Mouse (Mus musculus): ENCODE data around the gene Arfip1.

The Arfip1 gene

GRCm38 (mm10) chr3:84488716-84489115, 93.7 kb downstream of the Arfip1 start:
- peak; percentile 61 for DNase-seq (ENCODE audit: inconsistent ontology term)

- DNase-seq (ENCODE audit: inconsistent ontology term): no peak
These were observed 97.5 kb downstream of the Arfip1 start for GRCm38 (mm10) chr3:84484891-84485290.

GRCm38 (mm10) chr3:84484333-84484732, 98.1 kb downstream of the Arfip1 start:
- DNase-seq (ENCODE audit: inconsistent ontology term): no peak

- DNase-seq (ENCODE audit: inconsistent ontology term): no peak
These were observed 100.3 kb downstream of the Arfip1 start for GRCm38 (mm10) chr3:84482121-84482520.

- DNase-seq (ENCODE audit: inconsistent ontology term): peak; percentile 59
These were observed 101.3 kb downstream of the Arfip1 start for GRCm38 (mm10) chr3:84481104-84481503.

- peak; percentile 72 for DNase-seq (ENCODE audit: inconsistent ontology term)
These were observed 102.2 kb downstream of the Arfip1 start, which contains the start of gene Fhdc1 for GRCm38 (mm10) chr3:84480006-84480897. Fhdc1 (minus strand) TSS chr3:84480429.

- peak; percentile 79 for DNase-seq (ENCODE audit: inconsistent ontology term)
These were observed 103.0 kb downstream of the Arfip1 start for GRCm38 (mm10) chr3:84479293-84480005.

- no peak for DNase-seq (ENCODE audit: inconsistent ontology term)
These were observed 103.5 kb downstream of the Arfip1 start for GRCm38 (mm10) chr3:84478896-84479292.

- DNase-seq (ENCODE audit: inconsistent ontology term): no peak
These were observed 104.2 kb downstream of the Arfip1 start for GRCm38 (mm10) chr3:84478195-84478594.

GRCm38 (mm10) chr3:84477498-84477897, 104.9 kb downstream of the Arfip1 start:
- DNase-seq (ENCODE audit: inconsistent ontology term): no peak

GRCm38 (mm10) chr3:84474981-84475775, 107.2 kb downstream of the Arfip1 start:
- DNase-seq (ENCODE audit: inconsistent ontology term): no peak

- DNase-seq (ENCODE audit: inconsistent ontology term): no peak
These were observed 108.0 kb downstream of the Arfip1 start for GRCm38 (mm10) chr3:84474398-84474797.

GRCm38 (mm10) chr3:84472955-84473354, 109.5 kb downstream of the Arfip1 start:
- DNase-seq (ENCODE audit: inconsistent ontology term): no peak

- no peak for DNase-seq (ENCODE audit: inconsistent ontology term)
These were observed 109.9 kb downstream of the Arfip1 start for GRCm38 (mm10) chr3:84472527-84472926.

GRCm38 (mm10) chr3:84471146-84471545, 111.3 kb downstream of the Arfip1 start:
- no peak for DNase-seq (ENCODE audit: inconsistent ontology term)

GRCm38 (mm10) chr3:84468111-84468453, 114.3 kb downstream of the Arfip1 start:
- DNase-seq (ENCODE audit: inconsistent ontology term): no peak

GRCm38 (mm10) chr3:84467419-84468110, 114.9 kb downstream of the Arfip1 start:
- no peak for DNase-seq (ENCODE audit: inconsistent ontology term)

- DNase-seq (ENCODE audit: inconsistent ontology term): no peak
These were observed 116.5 kb downstream of the Arfip1 start for GRCm38 (mm10) chr3:84465822-84466500.

GRCm38 (mm10) chr3:84461687-84462086, 120.7 kb downstream of the Arfip1 start:
- DNase-seq (ENCODE audit: inconsistent ontology term): no peak

GRCm38 (mm10) chr3:84460952-84461351, 121.5 kb downstream of the Arfip1 start:
- no peak for DNase-seq (ENCODE audit: inconsistent ontology term)

- DNase-seq (ENCODE audit: inconsistent ontology term): no peak
These were observed 121.9 kb downstream of the Arfip1 start for GRCm38 (mm10) chr3:84460499-84460898.

Data from Muller cell, postnatal 12 days (primary cell).